Mouse (Mus musculus) CH12.LX (cell line): ENCODE measurements around the gene Galnt6.

Experiments
- CTCF ChIP-seq, 2 experiments: IDR thresholded peaks in 1 of 2; conservative IDR thresholded peaks in 1 of 2; 2 replicates each; pipeline ENCODE4 v1.5.1; 2011 to 2012; ENCODE audit warnings: low read depth in 2 of 2, low read length in 2 of 2, improper control_type of control experiment in 1 of 2, inconsistent platforms in 1 of 2, mild to moderate bottlenecking in 1 of 2, moderate library complexity in 1 of 2
- EP300 ChIP-seq: IDR thresholded peaks from 2 replicates; pipeline ENCODE4 v1.6.1; 2011; ENCODE audit warnings: low read length, improper control_type of control experiment
- MAX ChIP-seq: IDR thresholded peaks from 2 replicates; pipeline ENCODE4 v1.6.1; 2011; ENCODE audit warnings: low read length, improper control_type of control experiment
- NRF1 ChIP-seq: IDR thresholded peaks from 2 replicates; pipeline ENCODE4 v1.6.1; 2014; ENCODE audit warnings: low read depth, mild to moderate bottlenecking, inconsistent platforms, low read length, improper control_type of control experiment, moderate library complexity
- TCF12 ChIP-seq: IDR thresholded peaks from 2 replicates; pipeline ENCODE4 v1.6.1; 2014; ENCODE audit warnings: low read depth, mild to moderate bottlenecking, inconsistent platforms, low read length, improper control_type of control experiment
- UBTF ChIP-seq: IDR thresholded peaks from 2 replicates; pipeline ENCODE4 v1.6.1; 2012; ENCODE audit warnings: low read depth, mild to moderate bottlenecking, inconsistent platforms, low read length, improper control_type of control experiment, moderate library complexity

DNA sequence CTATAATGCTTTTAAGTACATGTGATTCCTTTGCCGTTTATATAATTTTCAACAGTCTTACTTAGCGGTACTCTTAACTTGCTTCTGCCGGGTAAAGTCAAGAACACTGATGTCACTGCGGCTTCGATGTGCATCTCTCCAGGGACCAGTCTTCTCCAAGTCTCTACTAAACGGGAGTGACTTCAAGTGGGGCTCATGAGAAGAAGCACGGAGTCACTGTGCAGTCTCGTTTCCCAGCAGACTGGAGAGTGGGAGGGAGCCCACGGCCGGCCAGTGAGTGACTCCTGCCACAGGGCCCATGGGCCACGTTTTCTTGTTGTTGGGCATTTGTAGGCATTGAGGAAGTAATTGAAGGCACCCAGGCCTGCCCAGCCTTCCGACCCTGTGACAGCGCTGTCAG is 38.7 kb upstream of the Galnt6 start:
- TF ChIP-seq CTCF (conservative IDR thresholded peaks at IDR 0.05 in 1 of 2, IDR thresholded peaks at IDR 0.05 in 1 of 2; ENCODE audit: low read depth in 2 of 2, low read length in 2 of 2) (no peak), TCF12 (no peak), MAX (no peak), EP300 (no peak), NRF1 (no peak), UBTF (no peak)
